Mouse (Mus musculus): Measurements from ENCODE around the gene Wnt10b. TPM values are rescaled to one million over a fixed set of nuclear protein-coding genes. Genes with fewer than 3 reads are reported as not detected.
A peak's percentile ranks its signal among the peaks of the same experiment; 100 is the strongest.

The Wnt10b gene
- polyA plus RNA-seq, 1 experiment from 2014 or later, result not detected

DNA sequence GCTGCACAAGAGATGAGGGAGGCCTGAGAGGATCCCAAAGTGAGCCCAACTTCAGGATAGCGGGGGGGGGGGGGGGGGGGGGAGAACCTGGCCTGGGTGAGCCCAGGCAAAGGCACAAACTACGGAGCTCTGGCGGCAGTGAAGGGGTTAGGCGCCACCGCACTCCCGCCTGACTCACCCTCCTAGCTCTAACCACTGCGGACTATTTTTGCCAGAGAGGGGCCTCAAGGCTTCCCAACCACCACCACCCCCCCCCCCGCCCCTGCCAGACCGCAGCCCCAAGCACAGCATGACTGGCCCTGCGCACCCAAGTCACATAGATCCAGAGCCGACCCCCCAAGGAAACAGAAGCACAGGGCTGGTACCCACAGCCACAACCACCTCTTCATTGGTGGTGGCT lies 856 bp upstream of the Wnt10b start:
- H3K4me1 ChIP-seq, result peaks cover 29% of the 10 kb centered on the region
- no peak overlapping the region for H3K27ac ChIP-seq
- H3K4me3 ChIP-seq, result no peak overlapping the region
- H3K9me3 ChIP-seq (replicated peaks), result no peaks in the 10 kb centered on the region
- no peak overlapping the region for H3K4me2 ChIP-seq
- no peak overlapping the region for H3K9ac ChIP-seq
- peaks cover 94% of the 10 kb centered on the region for H3K27me3 ChIP-seq
- no peak for ATAC-seq
- 0% methylated on average over 8 of the region's 11 CpGs for WGBS
- H3K36me3 ChIP-seq (ENCODE audit: poor library complexity, severe bottlenecking), result no peaks in the 10 kb centered on the region

DNA sequence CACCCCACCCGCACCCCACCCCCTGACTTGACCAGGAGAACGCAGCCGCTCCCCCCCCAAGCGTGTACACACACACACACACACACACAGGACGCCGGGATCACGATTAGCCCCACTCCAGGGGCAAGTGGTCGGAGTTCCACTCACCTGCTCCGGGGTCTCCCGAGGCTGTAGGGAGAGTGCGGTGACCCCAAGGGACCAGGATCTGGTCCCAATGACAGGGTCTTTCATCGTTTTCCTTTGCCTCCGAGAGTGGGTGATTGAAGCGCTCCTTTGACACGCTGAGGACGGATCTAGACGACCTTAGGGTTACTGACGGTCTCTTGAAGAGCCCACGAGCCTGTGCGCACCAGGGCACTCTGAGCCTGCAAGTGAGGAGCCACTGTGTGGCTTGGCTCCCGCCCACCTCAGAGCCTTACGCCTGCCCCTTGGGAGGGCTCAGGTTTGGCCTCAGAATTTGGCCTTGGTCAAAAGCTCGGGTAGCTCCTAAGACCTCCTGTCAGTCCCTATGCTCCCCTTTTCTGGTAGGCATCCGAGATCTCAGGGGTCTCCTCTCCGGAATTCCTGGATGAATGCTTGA lies 331 bp upstream of the Wnt10b start:
- 1% methylated on average over 25 of the region's 25 CpGs for WGBS
- Histone ChIP-seq H3K36me3 (ENCODE audit: poor library complexity, severe bottlenecking) (no peaks in the 10 kb centered on the region), H3K27me3 (peaks cover 99% of the 10 kb centered on the region), H3K9ac (no peak overlapping the region), H3K27ac (no peak overlapping the region), H3K9me3 (replicated peaks) (no peaks in the 10 kb centered on the region), H3K4me2 (peak overlapping the region; percentile 43), H3K4me1 (peaks cover 29% of the 10 kb centered on the region), H3K4me3 (peak overlapping the region; percentile 26)
- ATAC-seq, result no peak

DNA sequence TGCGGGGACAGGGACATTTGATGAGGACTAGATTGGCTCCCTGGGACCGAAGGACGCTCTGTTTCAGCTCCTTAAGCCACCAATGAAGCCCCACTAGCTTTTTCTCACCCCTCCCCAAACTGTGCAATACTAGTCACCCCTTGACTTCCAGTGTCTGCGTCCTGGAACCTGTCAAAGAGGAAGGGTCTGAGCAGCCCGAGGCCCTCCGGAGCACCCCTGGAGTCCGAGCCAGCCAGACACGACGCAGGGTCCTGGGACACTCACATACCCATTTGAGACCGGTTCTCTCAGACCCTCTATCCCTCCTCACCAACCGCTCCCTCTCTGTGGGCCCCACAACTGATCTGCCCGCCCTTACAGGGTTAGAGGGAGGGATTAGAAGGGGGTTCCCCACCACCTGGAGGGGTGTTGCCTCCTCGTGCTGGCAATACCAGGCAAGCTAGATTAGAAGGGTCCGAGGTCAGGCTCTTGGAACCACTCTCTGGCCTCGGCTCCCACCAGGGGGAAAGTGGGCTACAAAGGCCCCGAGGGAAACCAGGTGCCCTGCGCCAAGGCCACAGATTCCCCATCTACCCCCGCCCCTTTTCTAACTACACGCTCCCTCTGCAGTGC lies 839 bp downstream of the Wnt10b start:
- ATAC-seq, result no peak
- WGBS, result 1% methylated on average over 19 of the region's 19 CpGs
- Histone ChIP-seq H3K4me1 (peaks cover 38% of the 10 kb centered on the region), H3K36me3 (ENCODE audit: poor library complexity, severe bottlenecking) (no peaks in the 10 kb centered on the region), H3K27ac (no peak overlapping the region), H3K9me3 (replicated peaks) (no peaks in the 10 kb centered on the region), H3K27me3 (peaks cover 100% of the 10 kb centered on the region), H3K9ac (no peak overlapping the region), H3K4me2 (no peak overlapping the region), H3K4me3 (peak overlapping the region; percentile 26; the same call in 1 of the 2 replicates)

DNA sequence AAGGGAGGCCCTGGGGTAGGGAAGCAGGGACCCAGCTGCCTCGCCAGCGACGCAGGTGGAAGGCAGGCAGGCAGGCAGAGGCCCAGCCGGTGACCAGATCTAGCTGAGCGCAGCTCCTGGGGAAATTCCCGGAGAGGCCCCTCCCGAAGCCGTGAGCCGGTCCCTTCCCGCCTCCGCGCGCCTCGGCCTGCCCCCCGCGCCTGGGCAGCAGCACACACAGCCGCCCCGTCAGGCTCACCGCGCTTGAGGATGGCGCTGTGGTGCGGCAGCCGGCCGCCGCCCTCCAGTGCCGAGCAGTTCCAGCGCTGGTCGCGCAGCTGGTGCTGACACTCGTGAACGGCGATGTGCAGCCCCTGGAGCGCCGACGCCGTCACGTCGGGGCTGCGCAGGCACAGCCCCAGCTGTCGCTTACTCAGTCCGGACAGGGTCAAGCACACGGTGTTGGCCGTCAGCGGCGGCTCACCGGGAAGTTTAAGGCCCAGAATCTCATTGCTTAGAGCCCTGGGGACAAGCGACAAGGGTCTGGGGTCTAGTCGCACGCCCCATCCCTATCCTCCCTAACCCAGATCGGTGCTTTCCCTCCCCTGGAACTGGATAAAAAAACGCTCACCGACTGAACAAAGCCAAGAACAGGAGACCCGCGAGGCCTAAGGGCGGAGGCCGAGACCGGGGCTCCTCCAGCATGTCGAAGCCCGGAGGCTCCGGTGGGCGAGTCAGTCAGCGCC lies 1.5 kb downstream of the Wnt10b start:
- Histone ChIP-seq H3K9ac (peak overlapping the region; percentile 40; the same call in 1 of the 2 replicates), H3K27ac (no peak overlapping the region), H3K4me2 (peak overlapping the region; percentile 50), H3K4me1 (peaks cover 40% of the 10 kb centered on the region), H3K27me3 (peaks cover 100% of the 10 kb centered on the region), H3K36me3 (ENCODE audit: poor library complexity, severe bottlenecking) (no peaks in the 10 kb centered on the region), H3K9me3 (replicated peaks) (no peaks in the 10 kb centered on the region), H3K4me3 (peak overlapping the region; percentile 26)
- WGBS, result under 1% methylated on average over 61 of the region's 62 CpGs
- ATAC-seq, result peak; percentile 51; the same call in 1 of the 2 replicates

DNA sequence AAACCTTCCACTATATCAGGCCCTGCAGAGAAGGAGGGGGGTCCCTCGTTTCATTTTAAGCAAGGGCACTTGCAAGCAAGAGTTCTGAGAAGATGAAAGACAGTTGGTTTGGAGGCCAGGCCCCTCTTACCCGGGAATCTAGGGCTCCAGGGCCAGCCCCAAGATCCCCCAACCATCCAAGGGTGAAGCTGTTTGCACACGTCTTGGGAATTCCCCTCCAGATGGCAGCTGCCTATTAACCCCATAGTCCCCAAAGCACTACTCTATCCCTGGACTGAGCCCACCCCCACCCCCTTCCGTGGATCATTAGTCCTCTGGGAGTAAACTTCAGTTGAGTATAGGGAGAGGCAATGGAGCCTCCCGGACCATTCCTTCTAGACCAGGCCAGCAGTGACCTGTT lies 2.4 kb downstream of the Wnt10b start:
- WGBS, result 4% methylated on average over 5 of the region's 5 CpGs
- H3K4me2 ChIP-seq, result no peak overlapping the region

DNA sequence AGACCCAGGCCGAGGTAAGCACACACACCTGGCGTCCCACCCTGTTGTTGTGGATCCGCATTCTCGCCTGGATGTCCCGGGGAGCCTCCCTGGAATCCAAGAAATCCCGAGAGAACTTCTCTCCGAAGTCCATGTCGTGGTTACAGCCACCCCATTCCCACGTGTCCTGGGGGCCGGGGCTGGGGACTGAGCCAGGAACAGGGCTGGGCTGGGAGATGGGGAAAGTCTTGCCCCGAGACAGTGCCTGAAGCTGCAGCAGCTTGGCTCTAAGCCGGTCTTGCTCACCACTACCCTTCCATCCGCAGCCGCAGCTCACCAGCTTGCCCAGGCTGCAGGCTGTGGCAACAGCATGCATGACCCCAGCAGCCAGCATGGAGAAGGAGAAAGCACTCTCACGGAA lies 3.9 kb downstream of the Wnt10b start:
- H3K36me3 ChIP-seq (ENCODE audit: poor library complexity, severe bottlenecking), result no peaks in the 10 kb centered on the region
- H3K9ac ChIP-seq, result no peak overlapping the region
- ATAC-seq, result no peak
- no peak overlapping the region for H3K27ac ChIP-seq
- H3K4me2 ChIP-seq, result no peak overlapping the region
- H3K27me3 ChIP-seq, result peaks cover 100% of the 10 kb centered on the region
- peaks cover 37% of the 10 kb centered on the region for H3K4me1 ChIP-seq
- no peaks in the 10 kb centered on the region for H3K9me3 ChIP-seq (replicated peaks)
- H3K4me3 ChIP-seq, result no peak overlapping the region
- 2% methylated on average over 14 of the region's 15 CpGs for WGBS

More for the DNA sequence above, 2.4 kb downstream of the Wnt10b start:
- Histone ChIP-seq H3K27ac (no peak overlapping the region), H3K9me3 (replicated peaks) (no peaks in the 10 kb centered on the region), H3K27me3 (peaks cover 100% of the 10 kb centered on the region), H3K4me1 (peaks cover 40% of the 10 kb centered on the region), H3K4me3 (no peak overlapping the region), H3K36me3 (ENCODE audit: poor library complexity, severe bottlenecking) (no peaks in the 10 kb centered on the region), H3K9ac (no peak overlapping the region)
- no peak for ATAC-seq

DNA sequence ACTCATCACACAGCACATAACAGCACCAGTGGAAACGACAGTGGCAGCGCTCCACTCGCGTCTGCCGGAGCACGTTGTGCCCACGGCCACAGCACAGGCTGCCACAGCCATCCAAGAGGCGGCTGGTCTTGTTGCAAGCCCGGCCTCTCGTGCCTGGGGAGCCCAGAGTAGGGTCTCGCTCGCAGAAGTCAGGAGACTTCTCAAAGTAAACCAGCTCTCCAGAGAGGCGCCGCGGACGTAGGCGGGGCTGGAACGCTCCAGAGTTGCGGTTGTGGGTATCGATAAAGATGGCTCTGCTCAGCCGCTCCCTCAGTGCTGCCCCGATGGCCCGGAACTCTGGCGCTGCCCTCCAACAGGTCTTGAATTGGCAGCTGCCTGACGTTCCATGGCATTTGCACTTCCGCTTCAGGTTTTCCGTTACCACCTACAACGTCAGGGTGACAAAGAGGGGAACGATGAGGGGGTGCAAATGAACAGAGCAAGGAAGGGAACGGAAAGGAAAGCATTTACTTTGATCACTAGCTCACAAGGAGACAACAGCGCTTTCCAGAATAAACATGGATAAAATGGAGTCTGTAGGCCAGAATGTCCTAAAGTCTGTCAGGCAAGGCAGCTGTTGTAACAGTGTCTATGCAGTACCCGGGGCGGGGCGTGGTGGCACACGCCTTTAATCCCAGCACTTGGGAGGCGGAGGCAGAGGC lies 5.3 kb downstream of the Wnt10b start:
- H3K36me3 ChIP-seq (ENCODE audit: poor library complexity, severe bottlenecking), result no peaks in the 10 kb centered on the region
- peaks cover 100% of the 10 kb centered on the region for H3K27me3 ChIP-seq
- H3K4me3 ChIP-seq, result peak overlapping the region; percentile 19
- ATAC-seq, result no peak
- no peaks in the 10 kb centered on the region for H3K9me3 ChIP-seq (replicated peaks)
- H3K27ac ChIP-seq, result no peak overlapping the region
- H3K4me2 ChIP-seq, result peak overlapping the region; percentile 48
- H3K9ac ChIP-seq, result peak overlapping the region; percentile 39; the same call in 1 of the 2 replicates
- peaks cover 32% of the 10 kb centered on the region for H3K4me1 ChIP-seq
- WGBS, result 1% methylated on average over 36 of the region's 36 CpGs

DNA sequence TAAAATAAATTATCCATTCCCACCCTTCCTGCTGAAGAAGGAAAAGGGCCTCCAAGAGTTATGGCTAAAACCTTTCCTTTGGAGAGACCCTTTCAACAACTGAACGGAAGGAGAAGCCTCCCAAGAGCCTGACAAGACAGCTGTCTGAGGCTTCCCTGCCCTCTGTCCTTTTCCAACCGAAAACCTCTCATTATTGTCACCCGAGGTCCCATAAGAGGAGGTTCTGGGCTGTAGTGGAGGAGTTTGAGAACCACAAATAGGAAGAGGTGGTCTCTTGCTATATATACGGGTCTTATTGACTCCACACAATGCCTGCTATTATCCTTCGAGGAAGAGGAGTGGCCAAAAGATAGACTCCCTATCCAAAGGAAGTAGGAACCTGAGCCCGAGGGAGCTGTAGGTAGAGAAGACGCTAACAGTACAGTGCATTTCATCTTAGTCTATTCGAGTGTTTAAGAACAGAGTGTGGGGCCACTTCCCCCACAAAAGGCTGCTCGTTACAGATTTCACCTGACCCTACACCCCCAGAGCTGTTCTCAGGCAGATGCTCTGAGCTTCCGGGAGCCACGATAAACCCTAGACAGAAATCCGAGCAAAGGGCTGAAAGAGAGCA lies 6.0 kb downstream of the Wnt10b start:
- WGBS, result 3% methylated on average over 12 of the region's 12 CpGs
- no peaks in the 10 kb centered on the region for H3K9me3 ChIP-seq (replicated peaks)
- peaks cover 95% of the 10 kb centered on the region for H3K27me3 ChIP-seq
- ATAC-seq, result no peak
- H3K4me1 ChIP-seq, result peaks cover 26% of the 10 kb centered on the region
- H3K27ac ChIP-seq, result no peak overlapping the region
- H3K9ac ChIP-seq, result no peak overlapping the region
- H3K4me3 ChIP-seq, result peak overlapping the region; percentile 19; the same call in 1 of the 2 replicates
- peak overlapping the region; percentile 48; the same call in 1 of the 2 replicates for H3K4me2 ChIP-seq
- H3K36me3 ChIP-seq (ENCODE audit: poor library complexity, severe bottlenecking), result no peaks in the 10 kb centered on the region

DNA sequence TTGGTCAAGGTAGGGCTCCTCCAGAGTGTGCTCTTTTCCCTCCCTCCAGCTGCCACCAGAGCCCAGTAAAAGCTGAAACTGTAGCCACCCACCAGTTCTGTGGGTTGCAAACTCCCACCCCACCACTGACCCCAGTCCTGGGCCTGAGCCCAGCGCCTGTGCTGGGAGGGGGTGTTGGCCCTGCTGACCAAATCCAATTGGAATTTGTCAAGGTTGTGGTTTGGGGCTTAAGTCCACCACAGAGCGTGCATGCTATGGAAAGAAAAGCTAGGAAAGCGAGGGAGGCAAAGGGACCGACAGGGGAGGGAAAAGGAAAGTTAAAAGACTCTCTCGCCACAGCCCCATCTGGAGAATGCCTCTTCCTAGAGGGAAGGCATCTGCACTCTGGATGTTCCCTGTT lies 9.7 kb downstream of the Wnt10b start:
- Histone ChIP-seq H3K27ac (no peak overlapping the region), H3K4me3 (no peak overlapping the region), H3K36me3 (ENCODE audit: poor library complexity, severe bottlenecking) (no peaks in the 10 kb centered on the region), H3K27me3 (peaks cover 81% of the 10 kb centered on the region), H3K4me1 (peaks cover 18% of the 10 kb centered on the region), H3K4me2 (no peak overlapping the region), H3K9ac (no peak overlapping the region), H3K9me3 (replicated peaks) (no peaks in the 10 kb centered on the region)
- WGBS, result 32% methylated on average over 5 of the region's 5 CpGs
- ATAC-seq, result no peak

DNA sequence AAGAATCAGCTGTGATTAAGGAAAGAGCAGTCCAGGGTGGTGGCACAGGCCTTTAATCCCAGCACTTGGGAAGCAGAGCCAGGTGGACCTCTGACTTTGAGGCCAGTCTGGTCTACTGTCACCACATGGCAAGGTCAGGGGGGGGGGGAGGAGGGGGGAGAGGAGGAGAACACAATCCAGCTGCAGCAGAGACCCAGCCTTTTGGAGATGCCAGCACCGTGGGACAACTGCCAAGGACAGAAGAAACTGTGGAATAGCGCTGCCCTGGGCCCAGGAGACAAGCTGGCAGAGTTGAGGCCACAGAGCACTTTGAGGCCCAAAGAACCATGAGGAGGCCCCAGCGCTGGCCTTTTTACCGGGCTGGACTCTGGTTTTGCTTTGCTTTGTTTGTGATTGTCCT lies 12.0 kb downstream of the Wnt10b start:
- ATAC-seq, result no peak
- 64% methylated on average over 4 of the region's 4 CpGs for WGBS
- Histone ChIP-seq H3K4me1 (peaks cover 19% of the 10 kb centered on the region), H3K4me3 (no peak overlapping the region), H3K4me2 (no peak overlapping the region), H3K9ac (no peak overlapping the region), H3K27ac (no peak overlapping the region), H3K36me3 (ENCODE audit: poor library complexity, severe bottlenecking) (no peaks in the 10 kb centered on the region), H3K9me3 (replicated peaks) (no peaks in the 10 kb centered on the region), H3K27me3 (peaks cover 58% of the 10 kb centered on the region)

DNA sequence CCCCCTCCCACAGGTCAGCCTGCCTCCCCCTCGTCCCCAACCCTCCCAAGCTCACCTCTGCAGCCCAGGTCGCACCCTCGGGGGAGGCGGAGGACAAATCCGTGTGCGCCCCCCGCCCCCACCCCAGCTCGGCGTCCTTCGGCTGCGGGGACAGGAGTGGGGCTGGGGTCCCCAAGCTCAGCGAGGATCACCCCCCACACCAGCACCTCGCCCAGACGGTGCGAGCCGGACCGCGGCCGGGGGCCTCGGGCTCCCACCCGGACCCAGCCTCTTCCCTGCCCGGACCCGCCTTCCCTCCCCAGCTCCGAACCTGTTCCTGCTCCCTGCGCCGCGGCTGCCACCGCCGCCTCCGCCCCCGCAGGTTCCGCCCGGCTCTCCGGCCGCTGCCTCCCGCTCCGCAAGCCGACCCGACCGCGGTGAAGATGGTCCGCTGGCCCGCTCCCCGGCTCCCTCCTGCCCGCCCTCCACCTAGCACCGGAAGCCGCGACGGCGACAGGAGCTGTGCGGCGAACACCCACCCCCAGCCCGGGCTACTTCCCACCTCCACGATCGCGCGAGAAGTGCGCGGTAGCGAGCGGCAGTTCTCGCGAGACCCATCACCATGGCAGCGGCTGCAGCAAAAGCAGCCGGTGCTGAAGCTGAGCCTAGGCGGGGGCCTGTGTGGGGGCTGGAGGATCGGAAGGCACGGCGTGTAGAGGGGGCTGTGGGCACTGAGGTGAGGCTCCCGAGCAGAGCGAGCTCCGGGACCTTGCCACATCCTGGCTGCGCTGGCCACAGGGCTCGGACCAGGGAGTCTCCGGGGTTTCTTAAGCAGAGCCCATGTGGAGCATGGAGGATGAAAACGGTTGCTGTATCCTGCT lies 15.1 kb downstream of the Wnt10b start, which contains the start of gene Arf3:
Arf3 (minus strand) TSS at position 545 of the 860 bp plus-strand sequence.
- WGBS, result under 1% methylated on average over 73 of the region's 76 CpGs
- peak within 1 kb of the TSS; percentile 89 for H3K27ac ChIP-seq
- peak; percentile 97 for ATAC-seq
- no peaks in the 10 kb centered on the region for H3K9me3 ChIP-seq (replicated peaks)
- peak within 1 kb of the TSS; percentile 98 for H3K9ac ChIP-seq
- H3K27me3 ChIP-seq, result peaks cover 28% of the 10 kb centered on the region
- H3K36me3 ChIP-seq (ENCODE audit: poor library complexity, severe bottlenecking), result peaks cover 28% of the 10 kb centered on the region
- peak within 1 kb of the TSS; percentile 99 for H3K4me3 ChIP-seq
- peaks cover 25% of the 10 kb centered on the region for H3K4me1 ChIP-seq
- peak within 1 kb of the TSS; percentile 82 for H3K4me2 ChIP-seq

Data from forebrain, embryonic 13.5 days (tissue).